Mouse (Mus musculus): ENCODE measurements around the gene Ninj2. TPM values are rescaled to one million over a fixed set of nuclear protein-coding genes. Genes with fewer than 3 reads are reported as not detected.

The Ninj2 gene
- total RNA-seq, 1 experiment, result 1.2 TPM

GRCm38 (mm10) chr6:120232885-120233284, 139.7 kb downstream of the Ninj2 start:
- H3K4me1 ChIP-seq (ENCODE audit: control insufficient read depth in 2 of 2, insufficient read depth in 2 of 2, low read length in 2 of 2, poor library complexity in 1 of 2), result peaks cover 6 to 36% of the 10 kb centered on the region in 2 experiments; a peak in 3 of 4 replicates
- H3K4me3 ChIP-seq (ENCODE audit: insufficient read depth in 1 of 2, low read depth in 1 of 2, low read length in 2 of 2, poor library complexity in 1 of 2, severe bottlenecking in 1 of 2), result no peak overlapping the region
- peaks cover 8% of the 10 kb centered on the region; the same call in 1 of the 2 replicates for H3K36me3 ChIP-seq (ENCODE audit: control insufficient read depth, insufficient read depth, low read length, poor library complexity, severe bottlenecking)
- peak overlapping the region; percentile 27; the same call in 1 of the 2 replicates for H3K27ac ChIP-seq (ENCODE audit: insufficient read depth, low read depth, low read length, poor library complexity, severe bottlenecking)
- H3K9ac ChIP-seq (ENCODE audit: insufficient read depth, low read depth, low read length, poor library complexity, severe bottlenecking), result no peak overlapping the region
- in situ Hi-C loops (cut with MboI; ENCODE audit: low sequenced_read_pairs in 2 of 2, unreplicated experiment in 2 of 2), result no loop called here
- no peaks in the 10 kb centered on the region for H3K9me3 ChIP-seq (ENCODE audit: control insufficient read depth, insufficient read depth, low read depth, low read length)
- no peak for TF ChIP-seq ZC3H11A (IDR thresholded peaks at IDR 0.05; ENCODE audit: borderline replicate concordance, low read depth, low read length)
- TF ChIP-seq HCFC1 (IDR thresholded peaks at IDR 0.05; ENCODE audit: borderline replicate concordance, insufficient read depth, low read length), result no peak
- TF ChIP-seq CHD2 (IDR thresholded peaks at IDR 0.05; ENCODE audit: low read depth, low read length), result no peak
- TF ChIP-seq ZNF384 (IDR thresholded peaks at IDR 0.05; ENCODE audit: low read depth, low read length), result no peak
- TF ChIP-seq MAFK (IDR thresholded peaks at IDR 0.05; ENCODE audit: insufficient read depth, low read depth, low read length), result no peak
- DNase-seq (ENCODE audit: low read depth, low spot score), result no peak

GRCm38 (mm10) chr6:120235874-120236273, 142.7 kb downstream of the Ninj2 start:
- Histone ChIP-seq H3K36me3 (ENCODE audit: control insufficient read depth, insufficient read depth, low read length, poor library complexity, severe bottlenecking) (peaks cover 5% of the 10 kb centered on the region; the same call in 1 of the 2 replicates), H3K9ac (ENCODE audit: insufficient read depth, low read depth, low read length, poor library complexity, severe bottlenecking) (no peak overlapping the region), H3K4me1 (ENCODE audit: control insufficient read depth in 2 of 2, insufficient read depth in 2 of 2, low read length in 2 of 2, poor library complexity in 1 of 2) (peaks cover 2 to 33% of the 10 kb centered on the region in 2 experiments; a peak in 3 of 4 replicates), H3K4me3 (ENCODE audit: insufficient read depth in 1 of 2, low read depth in 1 of 2, low read length in 2 of 2, poor library complexity in 1 of 2, severe bottlenecking in 1 of 2) (no peak overlapping the region), H3K27ac (ENCODE audit: insufficient read depth, low read depth, low read length, poor library complexity, severe bottlenecking) (no peak overlapping the region), H3K9me3 (ENCODE audit: control insufficient read depth, insufficient read depth, low read depth, low read length) (no peaks in the 10 kb centered on the region)
- TF ChIP-seq MAFK (IDR thresholded peaks at IDR 0.05; ENCODE audit: insufficient read depth, low read depth, low read length) (no peak), ZNF384 (IDR thresholded peaks at IDR 0.05; ENCODE audit: low read depth, low read length) (no peak), CHD2 (IDR thresholded peaks at IDR 0.05; ENCODE audit: low read depth, low read length) (no peak), ZC3H11A (IDR thresholded peaks at IDR 0.05; ENCODE audit: borderline replicate concordance, low read depth, low read length) (no peak), HCFC1 (IDR thresholded peaks at IDR 0.05; ENCODE audit: borderline replicate concordance, insufficient read depth, low read length) (no peak)
- DNase-seq (ENCODE audit: low read depth, low spot score), result no peak
- in situ Hi-C loops (cut with MboI; ENCODE audit: low sequenced_read_pairs in 2 of 2, unreplicated experiment in 2 of 2), result no loop called here

- no peak overlapping the region for H3K27ac ChIP-seq (ENCODE audit: insufficient read depth, low read depth, low read length, poor library complexity, severe bottlenecking)
- DNase-seq (ENCODE audit: low read depth, low spot score), result no peak
- H3K9me3 ChIP-seq (ENCODE audit: control insufficient read depth, insufficient read depth, low read depth, low read length), result no peaks in the 10 kb centered on the region
- no peak overlapping the region for H3K4me3 ChIP-seq (ENCODE audit: insufficient read depth in 1 of 2, low read depth in 1 of 2, low read length in 2 of 2, poor library complexity in 1 of 2, severe bottlenecking in 1 of 2)
- H3K9ac ChIP-seq (ENCODE audit: insufficient read depth, low read depth, low read length, poor library complexity, severe bottlenecking), result no peak overlapping the region
- in situ Hi-C loops (cut with MboI; ENCODE audit: low sequenced_read_pairs in 2 of 2, unreplicated experiment in 2 of 2), result no loop called here
- H3K36me3 ChIP-seq (ENCODE audit: control insufficient read depth, insufficient read depth, low read length, poor library complexity, severe bottlenecking), result no peaks in the 10 kb centered on the region
- no peak for TF ChIP-seq ZC3H11A (IDR thresholded peaks at IDR 0.05; ENCODE audit: borderline replicate concordance, low read depth, low read length)
- no peak for TF ChIP-seq ZNF384 (IDR thresholded peaks at IDR 0.05; ENCODE audit: low read depth, low read length)
- no peak for TF ChIP-seq MAFK (IDR thresholded peaks at IDR 0.05; ENCODE audit: insufficient read depth, low read depth, low read length)
- no peak for TF ChIP-seq CHD2 (IDR thresholded peaks at IDR 0.05; ENCODE audit: low read depth, low read length)
- no peak for TF ChIP-seq HCFC1 (IDR thresholded peaks at IDR 0.05; ENCODE audit: borderline replicate concordance, insufficient read depth, low read length)
- peaks cover 0 to 19% of the 10 kb centered on the region in 2 experiments; a peak in 2 of 4 replicates for H3K4me1 ChIP-seq (ENCODE audit: control insufficient read depth in 2 of 2, insufficient read depth in 2 of 2, low read length in 2 of 2, poor library complexity in 1 of 2)
These were observed 147.3 kb downstream of the Ninj2 start for GRCm38 (mm10) chr6:120240461-120240860.

DNA sequence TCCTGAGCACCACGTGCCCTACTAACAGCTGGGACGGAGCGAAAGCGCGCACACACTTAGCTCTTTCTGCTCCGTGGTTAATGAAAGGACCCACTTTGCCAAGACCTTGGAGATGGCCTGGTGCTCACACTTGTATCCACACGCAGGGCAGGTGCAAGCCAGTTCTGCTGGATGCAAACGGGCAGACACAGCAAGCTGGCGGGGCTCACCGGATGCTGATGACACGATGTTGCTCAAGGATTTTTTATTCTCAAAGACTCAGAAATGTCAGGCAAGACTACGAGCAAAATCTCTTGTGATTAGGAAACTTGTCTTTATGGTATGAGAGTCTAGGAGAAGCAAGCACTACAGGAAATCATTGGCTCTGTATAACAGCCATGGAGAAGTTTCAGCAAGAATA, 148.3 kb downstream of the Ninj2 start:
- Histone ChIP-seq H3K9ac (ENCODE audit: insufficient read depth, low read depth, low read length, poor library complexity, severe bottlenecking) (no peak overlapping the region), H3K9me3 (ENCODE audit: control insufficient read depth, insufficient read depth, low read depth, low read length) (no peaks in the 10 kb centered on the region), H3K4me3 (ENCODE audit: insufficient read depth in 1 of 2, low read depth in 1 of 2, low read length in 2 of 2, poor library complexity in 1 of 2, severe bottlenecking in 1 of 2) (no peak overlapping the region), H3K27ac (ENCODE audit: insufficient read depth, low read depth, low read length, poor library complexity, severe bottlenecking) (no peak overlapping the region), H3K36me3 (ENCODE audit: control insufficient read depth, insufficient read depth, low read length, poor library complexity, severe bottlenecking) (no peaks in the 10 kb centered on the region), H3K4me1 (ENCODE audit: control insufficient read depth in 2 of 2, insufficient read depth in 2 of 2, low read length in 2 of 2, poor library complexity in 1 of 2) (peaks cover 0 to 11% of the 10 kb centered on the region in 2 experiments; a peak in 2 of 4 replicates)
- in situ Hi-C loops (cut with MboI; ENCODE audit: low sequenced_read_pairs in 2 of 2, unreplicated experiment in 2 of 2), result no loop called here
- no peak for DNase-seq (ENCODE audit: low read depth, low spot score)
- TF ChIP-seq ZNF384 (IDR thresholded peaks at IDR 0.05; ENCODE audit: low read depth, low read length) (no peak), MAFK (IDR thresholded peaks at IDR 0.05; ENCODE audit: insufficient read depth, low read depth, low read length) (no peak), CHD2 (IDR thresholded peaks at IDR 0.05; ENCODE audit: low read depth, low read length) (no peak), HCFC1 (IDR thresholded peaks at IDR 0.05; ENCODE audit: borderline replicate concordance, insufficient read depth, low read length) (no peak), ZC3H11A (IDR thresholded peaks at IDR 0.05; ENCODE audit: borderline replicate concordance, low read depth, low read length) (no peak)

Measured in ES-E14 (cell line).